Mouse (Mus musculus) ES-Bruce4 (cell line): ENCODE results near the gene Mef2c. TPM values are rescaled to one million over a fixed set of nuclear protein-coding genes. Genes with fewer than 3 reads are reported as not detected.

ENCODE experiments used
- H3K27ac ChIP-seq: 2 replicates; pipeline ENCODE4 v1.5.1; 2012; ENCODE audit warnings: low read length, inconsistent platforms; ENCODE audit not compliant: insufficient read depth
- H3K27me3 ChIP-seq: 2 replicates; pipeline ENCODE4 v1.6.1; 2012; ENCODE audit warnings: mild to moderate bottlenecking, low read length, inconsistent platforms; ENCODE audit not compliant: control insufficient read depth, poor library complexity, insufficient read depth, severe bottlenecking
- H3K36me3 ChIP-seq: 2 replicates; pipeline ENCODE4 v1.6.1; 2012; ENCODE audit warnings: inconsistent platforms, mild to moderate bottlenecking, low read length, moderate library complexity; ENCODE audit not compliant: control insufficient read depth, poor library complexity, insufficient read depth, severe bottlenecking
- H3K4me1 ChIP-seq: one replicate; pipeline ENCODE4 v1.8.1; 2011; ENCODE audit warnings: low read length; ENCODE audit not compliant: control insufficient read depth, insufficient read depth
- H3K4me3 ChIP-seq: 2 replicates; pipeline ENCODE4 v1.5.1; 2011; ENCODE audit warnings: low read depth, mild to moderate bottlenecking, low read length
- H3K9ac ChIP-seq: 2 replicates; pipeline ENCODE4 v1.6.1; 2012; ENCODE audit warnings: low read depth, mild to moderate bottlenecking, inconsistent platforms; ENCODE audit not compliant: poor library complexity, severe bottlenecking
- H3K9me3 ChIP-seq: replicated peaks from 2 replicates; pipeline ENCODE4 v1.6.1; 2012; ENCODE audit warnings: mild to moderate bottlenecking, low read length, inconsistent platforms; ENCODE audit not compliant: control insufficient read depth, poor library complexity, insufficient read depth, severe bottlenecking
- CTCF ChIP-seq: IDR thresholded peaks from one replicate; pipeline ENCODE4 v1.8.1; 2011; ENCODE audit warnings: low read depth, low read length
- EP300 ChIP-seq: IDR thresholded peaks from 2 replicates; pipeline ENCODE4 v1.6.1; 2011; ENCODE audit warnings: low read depth, low read length; ENCODE audit not compliant: insufficient read depth
- POLR2A ChIP-seq: IDR thresholded peaks from one replicate; pipeline ENCODE4 v1.8.1; 2011; ENCODE audit warnings: low read length; ENCODE audit not compliant: insufficient read depth
- polyA plus RNA-seq: library from polyadenylated mRNA; stranded (reverse); fragments of >200 nt; gene quantifications from 2 replicates; pipeline ENCODE4 v1.2.4, GENCODE M21; 2011; ENCODE audit warnings: low read depth; ENCODE audit not compliant: missing spikeins, insufficient read depth, insufficient read length

The Mef2c gene
- polyA plus RNA-seq, 1 experiment: not detected

- H3K4me1 ChIP-seq: no peaks in the 10 kb centered on the region
- no peaks in the 10 kb centered on the region for H3K36me3 ChIP-seq
- no peak overlapping the region for H3K9ac ChIP-seq
- H3K27me3 ChIP-seq: no peaks in the 10 kb centered on the region
- H3K4me3 ChIP-seq: no peak overlapping the region
- no peak overlapping the region for H3K27ac ChIP-seq
- H3K9me3 ChIP-seq: no peaks in the 10 kb centered on the region
- TF ChIP-seq EP300: no peak
- TF ChIP-seq CTCF: no peak
- no peak for TF ChIP-seq POLR2A
Observed at GRCm38 (mm10) chr13:83609517-83609878, 105.7 kb downstream of the Mef2c start.

- H3K27me3 ChIP-seq: no peaks in the 10 kb centered on the region
- TF ChIP-seq POLR2A: no peak
- no peak for TF ChIP-seq CTCF
- TF ChIP-seq EP300: no peak
- H3K4me1 ChIP-seq: no peaks in the 10 kb centered on the region
- no peaks in the 10 kb centered on the region for H3K36me3 ChIP-seq
- no peak overlapping the region for H3K27ac ChIP-seq
- no peaks in the 10 kb centered on the region for H3K9me3 ChIP-seq
- H3K9ac ChIP-seq: no peak overlapping the region
- H3K4me3 ChIP-seq: no peak overlapping the region
Observed at GRCm38 (mm10) chr13:83610124-83610523, 106.3 kb downstream of the Mef2c start.

GRCm38 (mm10) chr13:83612195-83612594 is 108.4 kb downstream of the Mef2c start:
- no peak overlapping the region for H3K4me3 ChIP-seq
- H3K9me3 ChIP-seq: no peaks in the 10 kb centered on the region
- H3K9ac ChIP-seq: no peak overlapping the region
- no peaks in the 10 kb centered on the region for H3K36me3 ChIP-seq
- H3K4me1 ChIP-seq: no peaks in the 10 kb centered on the region
- TF ChIP-seq CTCF: no peak
- no peak for TF ChIP-seq EP300
- TF ChIP-seq POLR2A: no peak
- no peaks in the 10 kb centered on the region for H3K27me3 ChIP-seq
- H3K27ac ChIP-seq: no peak overlapping the region

- no peak overlapping the region for H3K4me3 ChIP-seq
- TF ChIP-seq EP300 (no peak), POLR2A (no peak), CTCF (no peak)
- H3K36me3 ChIP-seq: no peaks in the 10 kb centered on the region
- no peaks in the 10 kb centered on the region for H3K9me3 ChIP-seq
- H3K4me1 ChIP-seq: no peaks in the 10 kb centered on the region
- H3K27me3 ChIP-seq: no peaks in the 10 kb centered on the region
- H3K27ac ChIP-seq: no peak overlapping the region
- H3K9ac ChIP-seq: no peak overlapping the region
Observed at GRCm38 (mm10) chr13:83615875-83616274, 112.0 kb downstream of the Mef2c start.

- no peak overlapping the region for H3K9ac ChIP-seq
Observed at GRCm38 (mm10) chr13:83624651-83625050, 120.8 kb downstream of the Mef2c start.

GRCm38 (mm10) chr13:83627429-83627828 is 123.6 kb downstream of the Mef2c start:
- Histone ChIP-seq H3K9me3 (no peaks in the 10 kb centered on the region), H3K36me3 (no peaks in the 10 kb centered on the region), H3K4me3 (no peak overlapping the region), H3K4me1 (no peaks in the 10 kb centered on the region), H3K9ac (no peak overlapping the region), H3K27me3 (no peaks in the 10 kb centered on the region; the same call in 1 of the 2 replicates), H3K27ac (no peak overlapping the region)
- TF ChIP-seq CTCF: no peak
- TF ChIP-seq POLR2A: no peak
- no peak for TF ChIP-seq EP300

More at GRCm38 (mm10) chr13:83624651-83625050, 120.8 kb downstream of the Mef2c start:
- Histone ChIP-seq H3K4me1 (no peaks in the 10 kb centered on the region), H3K36me3 (no peaks in the 10 kb centered on the region), H3K27ac (no peak overlapping the region), H3K9me3 (no peaks in the 10 kb centered on the region), H3K27me3 (no peaks in the 10 kb centered on the region; the same call in 1 of the 2 replicates), H3K4me3 (no peak overlapping the region)
- no peak for TF ChIP-seq CTCF
- no peak for TF ChIP-seq EP300
- no peak for TF ChIP-seq POLR2A
